Mouse (Mus musculus) myocyte (in vitro differentiated cells): ENCODE data around the gene Add3. TPM values are rescaled to one million over a fixed set of nuclear protein-coding genes. Genes with fewer than 3 reads are reported as not detected.

ENCODE experiments used
- H3K27me3 ChIP-seq: one replicate; pipeline ENCODE4 v1.6.1; 2011; ENCODE audit not compliant: control insufficient read depth, insufficient read depth, insufficient read length
- H3K36me3 ChIP-seq: one replicate; pipeline ENCODE4 v1.6.1; 2011; ENCODE audit not compliant: control insufficient read depth, insufficient read depth
- H3K4me2 ChIP-seq: one replicate; pipeline ENCODE4 v1.6.1; 2011; ENCODE audit warnings: low read depth, control low read depth
- H3K4me3 ChIP-seq: one replicate; pipeline ENCODE4 v1.5.1; 2011; ENCODE audit warnings: mild to moderate bottlenecking, control low read depth, moderate library complexity
- H3K79me2 ChIP-seq: one replicate; pipeline ENCODE4 v1.6.1; 2011; ENCODE audit not compliant: control insufficient read depth, insufficient read depth
- H3ac ChIP-seq: one replicate; pipeline ENCODE4 v1.6.1; 2011; ENCODE audit not compliant: control insufficient read depth, insufficient read length
- CEBPB ChIP-seq: IDR thresholded peaks from 2 replicates; pipeline ENCODE4 v1.6.1; 2011; ENCODE audit warnings: mild to moderate bottlenecking, moderate library complexity; ENCODE audit not compliant: poor library complexity, insufficient read depth, severe bottlenecking
- E2F4 ChIP-seq: IDR thresholded peaks from one replicate; pipeline ENCODE4 v1.6.1; 2011; ENCODE audit warnings: mild to moderate bottlenecking, control low read depth, moderate library complexity; ENCODE audit not compliant: insufficient read depth
- MAX ChIP-seq: IDR thresholded peaks from one replicate; pipeline ENCODE4 v1.6.1; 2011; ENCODE audit warnings: low read depth, mild to moderate bottlenecking, control low read depth
- MYOD1 ChIP-seq, 3 experiments: IDR thresholded peaks; one replicate each; pipeline ENCODE4 v1.6.1; 2011; ENCODE audit warnings: control low read depth in 2 of 3, low read depth in 2 of 3, mild to moderate bottlenecking in 2 of 3, moderate library complexity in 1 of 3; ENCODE audit not compliant: insufficient read length in 2 of 3, control insufficient read depth in 1 of 3
- MYOG ChIP-seq, 3 experiments: IDR thresholded peaks; one replicate each; pipeline ENCODE4 v1.6.1; 2011; ENCODE audit warnings: control low read depth in 2 of 3, low read depth in 2 of 3, mild to moderate bottlenecking in 2 of 3; ENCODE audit not compliant: insufficient read length in 2 of 3, control insufficient read depth in 1 of 3, insufficient read depth in 1 of 3
- POLR2A ChIP-seq: IDR thresholded peaks from one replicate; pipeline ENCODE4 v1.6.1; 2011; ENCODE audit warnings: low read depth, mild to moderate bottlenecking, control low read depth, moderate library complexity; ENCODE audit not compliant: insufficient read length
- POLR2AphosphoS2 ChIP-seq: IDR thresholded peaks from one replicate; pipeline ENCODE4 v1.6.1; 2011; ENCODE audit warnings: low read depth, control low read depth; ENCODE audit not compliant: insufficient read length
- REST ChIP-seq: IDR thresholded peaks from one replicate; pipeline ENCODE4 v1.6.1; 2011; ENCODE audit warnings: mild to moderate bottlenecking, control low read depth, moderate library complexity; ENCODE audit not compliant: insufficient read depth, insufficient read length
- SRF ChIP-seq: IDR thresholded peaks from one replicate; pipeline ENCODE4 v1.6.1; 2011; ENCODE audit warnings: low read depth; ENCODE audit not compliant: control insufficient read depth, insufficient read length
- TCF12 ChIP-seq: IDR thresholded peaks from one replicate; pipeline ENCODE4 v1.6.1; 2011; ENCODE audit warnings: mild to moderate bottlenecking, control low read depth; ENCODE audit not compliant: poor library complexity, insufficient read depth, severe bottlenecking
- TCF3 ChIP-seq: IDR thresholded peaks from one replicate; pipeline ENCODE4 v1.6.1; 2011; ENCODE audit warnings: low read depth, control low read depth; ENCODE audit not compliant: insufficient read length
- USF1 ChIP-seq: IDR thresholded peaks from one replicate; pipeline ENCODE4 v1.6.1; 2011; ENCODE audit warnings: low read depth, mild to moderate bottlenecking, control low read depth, moderate library complexity
- polyA plus RNA-seq: library from polyadenylated mRNA; unstranded; fragments of >200 nt; fragmentation: generic; extraction: Trizol; gene quantifications from one replicate; pipeline ENCODE4 v1.2.1, GENCODE M21; 2012; ENCODE audit warnings: missing spikeins

Gene Add3
- polyA plus RNA-seq, 1 experiment: 8.3 TPM

DNA sequence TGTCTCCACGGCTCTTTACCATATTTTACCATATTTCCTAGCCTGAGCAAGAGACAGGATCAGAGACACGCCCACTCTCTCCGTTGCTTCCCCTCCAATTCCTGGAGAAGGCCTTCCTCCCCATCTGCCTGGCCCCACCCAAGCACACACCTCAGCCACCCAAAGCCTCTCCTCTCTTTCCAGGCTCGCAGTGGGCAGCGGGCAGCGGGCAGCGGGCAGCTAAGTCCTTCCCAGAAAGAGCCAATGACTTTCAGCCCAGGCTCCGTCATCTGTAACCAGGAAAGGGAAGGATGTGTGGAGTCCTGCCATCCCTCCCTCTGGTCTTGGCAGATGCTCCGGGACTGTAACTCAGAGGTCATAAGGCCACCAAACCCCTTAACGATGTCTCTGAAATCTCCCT is 120.0 kb downstream of the Add3 start:
- H3K36me3 ChIP-seq: no peaks in the 10 kb centered on the region
- no peaks in the 10 kb centered on the region for H3K27me3 ChIP-seq
- H3ac ChIP-seq: no peak overlapping the region
- H3K4me3 ChIP-seq: no peak overlapping the region
- TF ChIP-seq MYOG (IDR thresholded peaks at IDR 0.05; ENCODE audit: control insufficient read depth in 1 of 3, insufficient read depth in 1 of 3, insufficient read length in 2 of 3, low read depth in 2 of 3): no peak
- no peak for TF ChIP-seq REST
- TF ChIP-seq SRF: no peak
- TF ChIP-seq POLR2A: no peak
- no peak for TF ChIP-seq TCF12
- no peak for TF ChIP-seq POLR2AphosphoS2
- no peak for TF ChIP-seq TCF3
- TF ChIP-seq USF1: no peak
- TF ChIP-seq CEBPB: no peak
- TF ChIP-seq MYOD1 (IDR thresholded peaks at IDR 0.05; ENCODE audit: control insufficient read depth in 1 of 3, insufficient read length in 2 of 3, low read depth in 2 of 3): no peak
- no peak for TF ChIP-seq E2F4
- no peak for TF ChIP-seq MAX
- H3K4me2 ChIP-seq: no peak overlapping the region
- H3K79me2 ChIP-seq: no peaks in the 10 kb centered on the region

DNA sequence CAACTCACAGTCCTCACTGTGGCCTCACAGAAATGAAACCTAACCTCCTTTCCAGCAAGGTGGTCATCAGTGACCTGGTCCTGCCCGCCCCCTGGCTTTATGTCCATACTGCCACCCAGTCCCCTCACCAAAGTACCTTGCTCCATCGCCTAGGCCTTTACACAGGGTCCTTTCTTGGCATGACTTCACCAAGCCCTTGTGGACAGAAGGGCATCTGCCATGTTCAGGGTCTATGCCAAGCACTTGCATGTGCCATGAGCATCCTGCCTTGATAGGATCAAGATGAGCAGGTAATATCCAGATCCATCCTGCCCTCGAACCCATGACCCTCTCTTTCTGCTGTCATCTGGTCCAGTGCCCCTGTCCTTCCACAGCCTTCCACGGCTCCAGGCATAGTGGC is 120.6 kb downstream of the Add3 start:
- Histone ChIP-seq H3K36me3 (no peaks in the 10 kb centered on the region), H3ac (no peak overlapping the region), H3K27me3 (no peaks in the 10 kb centered on the region), H3K4me2 (no peak overlapping the region), H3K4me3 (no peak overlapping the region), H3K79me2 (no peaks in the 10 kb centered on the region)
- TF ChIP-seq E2F4 (no peak), USF1 (no peak), TCF3 (no peak), TCF12 (no peak), CEBPB (no peak), REST (no peak), MYOG (IDR thresholded peaks at IDR 0.05; ENCODE audit: control insufficient read depth in 1 of 3, insufficient read depth in 1 of 3, insufficient read length in 2 of 3, low read depth in 2 of 3) (no peak), MAX (no peak), POLR2A (no peak), POLR2AphosphoS2 (no peak), SRF (no peak), MYOD1 (IDR thresholded peaks at IDR 0.05; ENCODE audit: control insufficient read depth in 1 of 3, insufficient read length in 2 of 3, low read depth in 2 of 3) (no peak)

DNA sequence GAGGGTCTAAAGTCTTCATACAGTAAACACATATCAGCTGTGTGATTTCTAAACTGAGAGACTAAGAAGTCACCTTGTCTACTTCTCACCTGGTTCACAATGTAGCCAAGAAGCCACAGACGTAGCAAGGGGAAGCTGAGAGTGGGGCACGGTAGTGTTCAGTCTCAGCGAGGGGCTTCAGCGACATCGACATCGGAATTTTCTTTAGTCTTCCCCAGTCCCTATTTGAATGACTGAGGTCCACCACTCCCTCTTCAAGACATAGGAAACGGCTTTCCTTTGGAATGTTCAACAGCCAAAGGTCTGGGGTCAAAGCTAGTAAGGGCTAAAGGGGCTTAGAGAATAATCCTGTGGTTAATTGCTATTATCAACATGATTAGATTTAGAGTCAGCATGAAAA is 121.8 kb downstream of the Add3 start:
- TF ChIP-seq TCF12 (no peak), REST (no peak), TCF3 (no peak), CEBPB (no peak), E2F4 (no peak), MYOG (IDR thresholded peaks at IDR 0.05; ENCODE audit: control insufficient read depth in 1 of 3, insufficient read depth in 1 of 3, insufficient read length in 2 of 3, low read depth in 2 of 3) (no peak), MYOD1 (IDR thresholded peaks at IDR 0.05; ENCODE audit: control insufficient read depth in 1 of 3, insufficient read length in 2 of 3, low read depth in 2 of 3) (no peak), POLR2AphosphoS2 (no peak), MAX (no peak), POLR2A (no peak), SRF (no peak), USF1 (no peak)
- no peaks in the 10 kb centered on the region for H3K27me3 ChIP-seq
- H3K79me2 ChIP-seq: no peaks in the 10 kb centered on the region
- H3ac ChIP-seq: no peak overlapping the region
- H3K36me3 ChIP-seq: no peaks in the 10 kb centered on the region
- H3K4me3 ChIP-seq: no peak overlapping the region
- no peak overlapping the region for H3K4me2 ChIP-seq

DNA sequence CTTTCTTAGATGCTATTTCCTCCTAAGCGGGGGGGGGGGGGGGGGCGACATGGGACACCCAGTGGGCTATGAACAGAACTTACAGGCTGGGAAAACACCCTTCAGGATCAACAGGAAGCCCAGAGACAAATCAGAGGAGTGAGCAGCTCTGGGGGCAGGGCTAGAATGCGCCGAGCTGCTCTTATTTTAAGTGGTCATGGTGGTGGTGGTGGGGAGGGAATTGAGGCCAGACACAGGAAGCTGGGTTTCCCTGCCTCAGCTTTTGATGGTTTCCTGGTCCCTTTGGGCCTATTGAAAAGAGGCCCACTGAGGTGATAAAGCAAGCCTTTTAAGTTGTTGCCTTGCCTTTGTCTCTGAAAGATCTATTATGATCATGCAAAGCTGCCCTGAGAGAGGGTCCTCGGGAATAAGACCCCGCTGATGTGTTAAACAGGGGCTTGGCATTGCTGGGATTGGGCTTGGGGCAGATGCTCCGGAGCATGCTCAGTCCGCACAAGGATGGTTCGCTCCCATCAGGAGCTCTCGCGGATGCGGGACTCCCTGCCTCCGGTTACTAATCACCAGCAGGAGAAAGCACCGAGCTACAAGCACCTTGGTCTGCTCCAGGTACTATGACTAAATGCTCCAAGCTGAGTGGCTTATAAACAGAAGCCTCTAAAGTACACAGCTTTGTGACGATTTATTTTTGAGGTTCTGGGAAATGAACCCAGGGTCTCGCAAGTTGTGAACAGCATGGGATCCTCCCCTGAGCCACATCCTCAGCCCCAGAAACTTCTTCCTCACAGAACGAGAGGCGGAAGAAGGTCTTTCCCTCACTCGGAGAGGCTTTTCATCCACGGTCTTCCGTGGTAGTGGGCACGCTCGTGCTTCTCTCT is 123.9 kb downstream of the Add3 start:
- no peak for TF ChIP-seq MYOG (IDR thresholded peaks at IDR 0.05; ENCODE audit: control insufficient read depth in 1 of 3, insufficient read depth in 1 of 3, insufficient read length in 2 of 3, low read depth in 2 of 3)
- TF ChIP-seq E2F4: no peak
- TF ChIP-seq SRF: no peak
- TF ChIP-seq POLR2A: no peak
- TF ChIP-seq REST: no peak
- TF ChIP-seq POLR2AphosphoS2: no peak
- no peak for TF ChIP-seq USF1
- no peak for TF ChIP-seq TCF3
- no peak for TF ChIP-seq MAX
- no peak for TF ChIP-seq CEBPB
- TF ChIP-seq MYOD1 (IDR thresholded peaks at IDR 0.05; ENCODE audit: control insufficient read depth in 1 of 3, insufficient read length in 2 of 3, low read depth in 2 of 3): no peak
- no peak for TF ChIP-seq TCF12
- Histone ChIP-seq H3ac (no peak overlapping the region), H3K4me3 (no peak overlapping the region), H3K27me3 (no peaks in the 10 kb centered on the region), H3K4me2 (no peak overlapping the region), H3K36me3 (no peaks in the 10 kb centered on the region), H3K79me2 (no peaks in the 10 kb centered on the region)

DNA sequence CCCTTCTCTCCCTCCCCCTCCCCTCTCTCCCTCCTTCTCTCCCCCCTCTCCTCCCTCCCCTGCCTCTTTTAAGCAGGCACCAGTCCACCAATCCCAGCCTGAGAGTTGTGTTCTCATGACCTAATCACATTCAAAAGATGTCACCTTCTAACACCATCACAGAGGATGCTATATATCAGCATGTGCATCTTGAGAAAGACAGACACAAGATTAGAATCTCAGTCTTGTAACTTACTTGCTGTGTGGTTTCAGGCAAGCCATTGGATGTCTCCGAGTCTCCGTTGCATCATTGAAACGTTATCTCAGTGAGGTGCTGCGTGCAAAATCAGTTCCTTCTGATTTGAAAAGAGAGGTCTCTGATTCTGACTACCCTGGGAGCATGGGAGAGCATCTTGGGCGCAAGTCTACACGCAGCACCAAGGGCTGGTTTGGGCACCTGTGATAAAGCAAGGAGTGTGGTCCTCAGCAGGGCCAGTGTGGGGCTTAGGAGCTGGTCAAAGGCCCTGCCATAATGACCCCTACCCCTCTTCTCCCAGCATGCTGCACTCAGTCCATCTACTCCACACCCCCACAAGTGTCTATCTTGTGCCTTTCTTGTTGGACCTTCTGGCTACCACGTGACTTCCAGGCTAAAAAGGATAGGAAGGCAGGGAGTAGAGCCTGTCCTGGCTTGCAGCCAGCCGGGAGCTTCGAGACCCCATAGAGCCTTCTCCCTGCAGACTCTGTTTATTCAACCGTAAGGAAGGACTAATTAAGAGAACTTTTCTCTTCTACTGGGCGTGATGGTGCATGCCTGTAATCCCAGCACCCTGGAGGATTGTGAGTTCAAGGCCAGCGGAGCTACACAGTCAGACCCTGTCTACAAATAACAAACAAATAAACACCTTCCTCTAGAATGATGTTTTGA is 124.8 kb downstream of the Add3 start:
- Histone ChIP-seq H3K36me3 (no peaks in the 10 kb centered on the region), H3K4me3 (no peak overlapping the region), H3ac (no peak overlapping the region), H3K79me2 (no peaks in the 10 kb centered on the region), H3K27me3 (no peaks in the 10 kb centered on the region), H3K4me2 (no peak overlapping the region)
- TF ChIP-seq MYOD1 (IDR thresholded peaks at IDR 0.05; ENCODE audit: control insufficient read depth in 1 of 3, insufficient read length in 2 of 3, low read depth in 2 of 3) (no peak), USF1 (no peak), REST (no peak), SRF (no peak), E2F4 (no peak), MAX (no peak), POLR2A (no peak), TCF12 (no peak)
